Mouse (Mus musculus): Measurements from ENCODE around the gene Ccdc12. TPM values are rescaled to one million over a fixed set of nuclear protein-coding genes. Genes with fewer than 3 reads are reported as not detected.

Gene Ccdc12
- polyA plus RNA-seq, 1 experiment = 103 TPM

DNA sequence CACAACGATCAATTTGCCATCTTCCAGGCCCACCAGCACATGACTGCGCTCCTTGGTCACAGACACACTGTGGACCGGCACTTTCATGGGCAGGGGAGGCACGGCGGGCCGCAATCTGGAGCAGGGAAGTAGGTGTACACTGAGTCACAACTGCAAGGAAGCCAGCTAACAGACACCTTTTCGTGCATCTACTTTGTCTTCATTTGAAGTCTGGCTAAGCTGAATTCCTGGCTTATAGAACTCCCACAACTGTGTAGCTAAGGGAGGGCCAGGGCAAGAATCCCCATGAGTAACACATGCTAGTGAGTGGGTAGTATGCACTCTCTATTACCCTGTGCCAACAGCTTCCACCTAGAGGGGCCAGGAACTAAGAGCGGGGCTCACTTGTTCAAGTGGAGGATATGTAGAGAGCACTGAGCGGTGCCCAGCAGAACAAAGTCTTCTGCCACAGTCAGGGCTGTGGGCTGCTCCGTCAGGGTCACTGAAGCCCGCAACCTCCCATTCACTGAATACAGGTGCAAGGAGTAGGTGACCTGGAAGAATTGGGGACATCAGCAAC lies 30.9 kb upstream of the Ccdc12 start:
- TF ChIP-seq CTCF (IDR thresholded peaks at IDR 0.05; ENCODE audit: extremely low read depth, insufficient read depth, low read length) (no peak), POLR2A (IDR thresholded peaks at IDR 0.05; ENCODE audit: extremely low read depth, insufficient read depth, low read length) (no peak)
- Histone ChIP-seq H3K4me1 (ENCODE audit: control insufficient read depth, insufficient read depth, low read length) (no peaks in the 10 kb centered on the region), H3K4me3 (ENCODE audit: insufficient read depth, low read length) (peak overlapping the region; percentile 40), H3K27ac (ENCODE audit: insufficient read depth, low read length) (no peak overlapping the region; the same call in 1 of the 2 replicates)

DNA sequence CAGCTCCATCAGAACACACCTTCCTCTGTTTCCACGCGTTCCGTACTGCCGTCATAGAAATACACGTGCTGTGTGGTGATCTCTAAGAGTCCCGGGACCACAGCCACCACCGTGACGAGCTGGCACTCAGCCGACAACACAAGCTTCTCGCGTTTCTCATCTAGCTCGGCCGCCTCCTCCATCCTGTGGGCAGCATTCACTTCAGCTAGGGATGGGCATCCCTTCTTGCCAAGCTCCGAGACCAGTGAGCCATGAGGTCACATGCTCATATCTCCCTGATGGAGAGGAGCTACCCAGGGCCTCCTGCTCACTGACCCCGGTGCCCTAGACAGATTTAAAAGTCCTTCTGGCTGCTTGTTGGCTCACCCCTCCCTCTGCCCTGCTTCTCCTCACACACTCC lies 26.1 kb upstream of the Ccdc12 start:
- H3K27ac ChIP-seq (ENCODE audit: insufficient read depth, low read length) = no peak overlapping the region
- TF ChIP-seq CTCF (IDR thresholded peaks at IDR 0.05; ENCODE audit: extremely low read depth, insufficient read depth, low read length) = no peak
- TF ChIP-seq POLR2A (IDR thresholded peaks at IDR 0.05; ENCODE audit: extremely low read depth, insufficient read depth, low read length) = no peak
- H3K4me1 ChIP-seq (ENCODE audit: control insufficient read depth, insufficient read depth, low read length) = no peaks in the 10 kb centered on the region
- no peak overlapping the region for H3K4me3 ChIP-seq (ENCODE audit: insufficient read depth, low read length)

DNA sequence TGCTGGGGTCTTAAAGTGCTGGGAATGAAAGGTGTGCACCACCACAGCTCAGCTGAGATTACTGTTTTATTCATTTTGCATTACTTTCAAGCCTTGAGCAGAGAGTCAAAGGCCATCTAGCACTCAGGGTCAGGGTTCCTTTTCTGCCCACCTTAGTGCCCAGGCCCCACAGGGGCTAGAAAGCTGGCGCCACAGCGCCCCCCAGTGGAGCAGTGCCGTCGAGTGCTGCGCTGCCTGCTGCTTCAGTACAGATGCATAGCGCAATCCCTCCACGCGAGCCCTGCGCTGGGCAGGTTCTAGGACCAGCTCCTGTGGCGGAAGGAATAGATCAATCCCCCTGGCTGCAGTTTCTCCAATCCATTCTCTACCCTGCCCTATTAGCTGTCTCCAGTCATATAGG lies 25.1 kb upstream of the Ccdc12 start:
- H3K4me3 ChIP-seq (ENCODE audit: insufficient read depth, low read length) = no peak overlapping the region
- no peak overlapping the region for H3K27ac ChIP-seq (ENCODE audit: insufficient read depth, low read length)
- H3K4me1 ChIP-seq (ENCODE audit: control insufficient read depth, insufficient read depth, low read length) = no peaks in the 10 kb centered on the region
- peak; percentile 42 for TF ChIP-seq CTCF (IDR thresholded peaks at IDR 0.05; ENCODE audit: extremely low read depth, insufficient read depth, low read length)
- TF ChIP-seq POLR2A (IDR thresholded peaks at IDR 0.05; ENCODE audit: extremely low read depth, insufficient read depth, low read length) = no peak

DNA sequence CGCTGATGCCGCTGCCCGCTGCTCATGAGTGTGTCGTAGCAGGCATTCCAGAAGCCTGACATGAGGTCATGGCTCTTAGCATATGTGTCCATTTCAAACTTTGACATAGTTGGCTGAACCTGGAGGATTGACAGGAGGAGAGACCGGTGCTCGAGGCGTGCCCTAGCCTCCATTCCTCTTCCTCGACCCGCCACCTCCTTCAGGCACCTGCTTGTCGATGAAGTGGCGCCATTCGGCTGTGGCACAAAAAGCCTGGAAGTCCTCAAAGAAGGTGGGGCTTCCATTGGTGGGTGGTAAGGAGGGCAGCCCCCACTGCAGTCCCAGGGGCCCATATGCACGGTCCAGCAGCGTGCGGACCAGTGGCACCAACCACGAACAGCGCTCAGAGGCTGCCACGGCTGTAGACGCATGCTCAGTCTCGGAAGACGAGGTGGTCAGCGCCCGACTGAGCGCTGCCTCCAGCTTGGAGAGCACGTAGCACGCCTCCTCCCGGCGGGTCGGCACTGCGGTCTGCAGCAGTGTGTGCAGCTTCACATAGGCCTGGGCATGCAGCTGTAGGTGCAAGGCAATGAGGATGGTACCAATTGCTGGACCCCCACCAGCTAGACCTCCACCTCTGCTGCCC lies 24.5 kb upstream of the Ccdc12 start:
- H3K27ac ChIP-seq (ENCODE audit: insufficient read depth, low read length) = no peak overlapping the region
- H3K4me1 ChIP-seq (ENCODE audit: control insufficient read depth, insufficient read depth, low read length) = no peaks in the 10 kb centered on the region
- TF ChIP-seq CTCF (IDR thresholded peaks at IDR 0.05; ENCODE audit: extremely low read depth, insufficient read depth, low read length) (no peak), POLR2A (IDR thresholded peaks at IDR 0.05; ENCODE audit: extremely low read depth, insufficient read depth, low read length) (no peak)
- H3K4me3 ChIP-seq (ENCODE audit: insufficient read depth, low read length) = no peak overlapping the region

DNA sequence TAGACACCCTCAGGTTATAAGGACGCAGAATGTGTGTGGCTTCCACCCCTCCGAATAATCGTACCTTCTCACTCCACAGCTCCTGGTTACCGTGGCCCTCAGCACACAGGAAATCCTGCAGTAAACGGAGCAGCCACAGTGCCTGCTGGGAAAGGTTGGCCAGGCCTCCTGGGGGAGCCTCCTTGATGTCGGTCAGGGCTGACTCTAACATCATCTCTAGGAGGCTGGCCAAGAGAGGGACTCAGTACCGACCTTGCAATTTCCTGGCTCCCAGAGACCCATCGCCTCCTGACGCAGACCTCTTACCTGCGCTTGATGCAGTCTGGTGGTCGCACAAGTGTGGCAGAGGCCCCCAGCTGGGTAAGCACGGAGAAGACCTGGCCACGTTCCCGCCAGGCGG lies 23.6 kb upstream of the Ccdc12 start:
- no peak overlapping the region for H3K27ac ChIP-seq (ENCODE audit: insufficient read depth, low read length)
- H3K4me3 ChIP-seq (ENCODE audit: insufficient read depth, low read length) = no peak overlapping the region
- no peaks in the 10 kb centered on the region for H3K4me1 ChIP-seq (ENCODE audit: control insufficient read depth, insufficient read depth, low read length)
- no peak for TF ChIP-seq CTCF (IDR thresholded peaks at IDR 0.05; ENCODE audit: extremely low read depth, insufficient read depth, low read length)
- TF ChIP-seq POLR2A (IDR thresholded peaks at IDR 0.05; ENCODE audit: extremely low read depth, insufficient read depth, low read length) = no peak

DNA sequence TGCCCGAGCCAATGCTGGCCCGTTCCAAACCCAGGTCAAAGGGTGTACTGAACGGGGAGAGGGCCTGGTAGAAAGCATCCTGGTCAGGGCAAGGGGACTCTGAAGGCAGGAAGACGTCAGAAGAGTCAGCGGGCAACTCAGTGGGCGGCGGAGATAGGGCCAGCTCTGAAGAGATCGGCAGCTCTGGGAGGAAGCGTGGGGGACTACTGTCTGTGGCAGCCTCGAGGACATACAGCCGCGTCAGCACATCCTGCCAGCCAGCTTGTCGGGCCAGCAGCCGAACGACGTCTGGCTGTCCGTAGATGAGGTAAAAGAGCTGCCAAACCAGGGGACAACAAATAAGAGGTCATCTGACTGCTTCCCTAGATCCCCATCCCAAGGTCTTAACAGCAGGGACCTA lies 22.4 kb upstream of the Ccdc12 start:
- H3K4me3 ChIP-seq (ENCODE audit: insufficient read depth, low read length) = no peak overlapping the region
- no peak for TF ChIP-seq POLR2A (IDR thresholded peaks at IDR 0.05; ENCODE audit: extremely low read depth, insufficient read depth, low read length)
- no peak overlapping the region for H3K27ac ChIP-seq (ENCODE audit: insufficient read depth, low read length)
- no peaks in the 10 kb centered on the region for H3K4me1 ChIP-seq (ENCODE audit: control insufficient read depth, insufficient read depth, low read length)

DNA sequence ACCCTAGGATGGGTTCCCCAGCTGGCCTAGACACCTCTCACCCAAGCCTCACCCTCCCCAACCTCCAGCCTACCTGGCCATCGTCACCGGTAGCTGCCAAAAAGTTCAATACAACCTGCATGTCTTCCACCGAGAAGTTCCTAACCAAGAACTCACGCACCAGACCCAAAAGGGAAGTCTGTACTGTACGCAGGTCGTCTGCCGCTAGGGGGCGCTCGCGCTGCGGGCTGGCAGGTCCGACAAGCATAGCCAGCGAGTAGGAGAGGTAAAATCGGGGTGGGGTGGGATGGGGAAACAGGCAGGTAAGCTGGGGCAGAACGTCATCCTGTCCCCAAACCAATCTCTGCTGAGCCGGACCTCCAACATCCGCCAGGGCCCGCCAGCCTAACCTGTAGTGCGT lies 21.1 kb upstream of the Ccdc12 start:
- H3K27ac ChIP-seq (ENCODE audit: insufficient read depth, low read length) = no peak overlapping the region

DNA sequence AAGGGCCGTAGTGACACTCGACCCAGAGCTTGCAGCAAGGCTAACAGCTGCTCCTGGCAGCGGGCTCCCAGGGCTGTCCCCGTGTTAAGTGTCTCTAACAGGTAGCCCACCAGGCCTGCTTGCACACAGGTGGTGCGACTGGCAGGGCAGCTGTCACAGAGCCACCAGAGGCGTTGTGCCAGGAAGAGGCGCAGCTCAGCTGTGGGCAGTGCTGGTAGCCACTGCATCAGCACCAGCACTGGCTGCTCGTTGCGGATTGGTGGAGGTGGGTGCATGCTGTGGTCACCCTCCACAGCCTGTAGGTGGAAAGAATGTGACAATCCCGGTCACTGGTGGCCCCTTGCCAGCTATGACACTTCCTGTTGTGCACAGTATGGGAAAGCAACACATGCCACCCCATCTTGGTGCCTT lies 17.7 kb upstream of the Ccdc12 start:
- H3K27ac ChIP-seq (ENCODE audit: insufficient read depth, low read length) = no peak overlapping the region
- no peak for TF ChIP-seq POLR2A (IDR thresholded peaks at IDR 0.05; ENCODE audit: extremely low read depth, insufficient read depth, low read length)
- TF ChIP-seq CTCF (IDR thresholded peaks at IDR 0.05; ENCODE audit: extremely low read depth, insufficient read depth, low read length) = no peak
- no peak overlapping the region for H3K4me3 ChIP-seq (ENCODE audit: insufficient read depth, low read length)
- no peaks in the 10 kb centered on the region for H3K4me1 ChIP-seq (ENCODE audit: control insufficient read depth, insufficient read depth, low read length)

More for the DNA sequence above, 21.1 kb upstream of the Ccdc12 start:
- no peaks in the 10 kb centered on the region for H3K4me1 ChIP-seq (ENCODE audit: control insufficient read depth, insufficient read depth, low read length)
- no peak overlapping the region for H3K4me3 ChIP-seq (ENCODE audit: insufficient read depth, low read length)
- TF ChIP-seq CTCF (IDR thresholded peaks at IDR 0.05; ENCODE audit: extremely low read depth, insufficient read depth, low read length) (peak; percentile 83), POLR2A (IDR thresholded peaks at IDR 0.05; ENCODE audit: extremely low read depth, insufficient read depth, low read length) (no peak)

DNA sequence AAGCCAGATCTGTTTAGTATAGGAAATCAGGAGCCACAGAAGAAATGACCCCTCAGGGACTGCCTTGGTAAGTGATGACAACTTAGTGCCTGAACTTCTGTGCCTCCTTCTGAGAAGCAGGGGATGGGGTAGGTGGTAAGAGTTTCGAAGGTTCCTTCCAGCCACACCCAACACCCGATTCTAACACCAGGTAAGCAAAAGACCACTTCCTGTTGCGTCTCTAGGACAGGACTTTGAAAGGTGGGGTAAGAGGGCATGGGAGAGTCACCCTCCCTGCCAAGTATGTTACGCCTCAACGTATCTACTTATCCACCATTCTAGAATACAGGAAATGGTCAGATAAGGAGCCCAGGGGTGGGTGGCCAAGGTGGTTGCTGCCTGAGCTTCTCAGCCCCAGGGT lies 15.3 kb upstream of the Ccdc12 start:
- no peak for TF ChIP-seq POLR2A (IDR thresholded peaks at IDR 0.05; ENCODE audit: extremely low read depth, insufficient read depth, low read length)
- TF ChIP-seq CTCF (IDR thresholded peaks at IDR 0.05; ENCODE audit: extremely low read depth, insufficient read depth, low read length) = no peak
- Histone ChIP-seq H3K27ac (ENCODE audit: insufficient read depth, low read length) (no peak overlapping the region), H3K4me3 (ENCODE audit: insufficient read depth, low read length) (no peak overlapping the region), H3K4me1 (ENCODE audit: control insufficient read depth, insufficient read depth, low read length) (no peaks in the 10 kb centered on the region)

DNA sequence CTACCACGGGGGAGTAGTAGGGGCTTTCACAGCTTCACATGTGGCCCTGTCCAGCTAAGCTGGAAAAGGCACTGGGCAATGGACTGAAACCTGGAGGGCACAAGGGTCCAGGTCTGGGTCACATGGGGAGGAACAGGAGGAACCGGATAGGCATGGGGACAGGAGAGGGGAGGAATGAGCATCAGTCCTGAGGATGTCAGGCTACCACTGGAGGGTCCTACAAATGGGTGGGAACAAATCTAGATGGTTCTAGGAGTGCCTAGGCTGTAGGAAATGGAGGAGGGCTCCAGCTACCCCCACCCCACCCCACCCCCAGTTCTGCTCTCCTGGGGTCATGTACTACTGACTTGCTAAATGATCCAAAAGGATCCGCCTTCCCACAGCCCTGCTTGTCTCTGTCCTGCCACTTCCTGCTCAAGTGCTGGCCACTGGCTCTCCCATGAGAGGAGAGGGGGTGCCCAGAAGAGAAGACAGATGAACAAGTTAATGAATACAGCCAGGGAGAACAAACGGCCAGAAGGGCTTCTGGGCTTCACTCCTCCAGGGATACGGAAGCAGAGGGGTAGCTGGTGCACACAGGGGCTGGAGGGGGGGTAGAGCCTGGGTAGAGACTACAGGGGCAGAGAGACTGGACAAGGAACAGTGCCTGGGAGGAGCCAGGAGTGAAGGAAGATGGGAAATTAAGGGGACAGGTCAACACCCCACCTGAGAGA lies 13.3 kb upstream of the Ccdc12 start:
- TF ChIP-seq POLR2A (IDR thresholded peaks at IDR 0.05; ENCODE audit: extremely low read depth, insufficient read depth, low read length) (no peak), CTCF (IDR thresholded peaks at IDR 0.05; ENCODE audit: extremely low read depth, insufficient read depth, low read length) (no peak)
- no peak overlapping the region for H3K27ac ChIP-seq (ENCODE audit: insufficient read depth, low read length)
- no peak overlapping the region for H3K4me3 ChIP-seq (ENCODE audit: insufficient read depth, low read length)

More for the DNA sequence above, 13.3 kb upstream of the Ccdc12 start:
- H3K4me1 ChIP-seq (ENCODE audit: control insufficient read depth, insufficient read depth, low read length) = no peaks in the 10 kb centered on the region

Data from cortical plate, adult 2 months (tissue).